Mouse (Mus musculus): ENCODE measurements around the gene Klk1b22.
"Not testable (repeated sequence)": the region's sequence is repeated elsewhere in the genome, so short reads cannot be mapped to it uniquely, and the experiment has no call there.

The Klk1b22 gene

DNA sequence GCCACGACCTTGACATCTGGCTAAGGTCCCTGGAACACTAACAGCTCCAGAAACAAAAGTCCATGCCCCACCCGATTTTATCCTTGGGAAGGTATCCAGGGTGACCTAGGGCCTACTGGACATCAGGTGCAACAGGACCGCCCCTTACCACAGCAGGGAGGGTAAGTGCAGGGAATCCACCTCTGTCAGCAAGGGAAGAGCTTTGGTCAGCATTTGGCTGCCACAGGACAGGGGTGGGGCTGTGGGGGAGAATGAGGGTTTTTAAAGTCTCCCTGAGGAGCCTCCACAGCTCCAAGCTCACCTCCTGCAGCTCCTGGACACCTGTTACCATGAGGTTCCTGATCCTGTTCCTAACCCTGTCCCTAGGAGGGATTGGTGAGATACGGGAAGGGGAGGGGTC lies at the start of gene Klk1b22:
Klk1b22 (plus strand) TSS at position 301 of the 400 bp plus-strand sequence.
- DNase-seq (ENCODE audit: extremely low read depth, low read depth), result no peak

DNA sequence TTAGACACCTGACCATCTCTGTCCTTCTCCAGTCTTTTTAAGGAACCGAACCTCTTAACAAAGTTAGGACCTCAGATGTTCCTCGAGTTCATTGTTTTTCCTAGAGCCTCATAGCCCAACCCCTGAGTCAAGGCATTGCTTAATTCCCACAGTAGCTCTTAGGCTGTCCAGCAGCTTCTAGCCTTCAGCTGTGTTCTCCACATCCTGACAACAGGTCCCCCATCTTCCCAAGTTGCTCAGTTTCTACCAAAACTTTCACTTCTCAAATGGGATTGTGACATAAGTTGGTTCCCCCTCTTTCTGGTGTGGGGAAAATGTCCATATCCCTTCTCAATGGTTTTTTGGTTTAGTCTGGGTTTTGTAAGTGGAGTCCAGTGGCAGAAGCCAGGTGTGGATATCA lies 40.4 kb upstream of the Klk1b22 start:
- no peak for DNase-seq (ENCODE audit: extremely low read depth, low read depth)

GRCm38 (mm10) chr7:44077703-44078102 lies 34.8 kb upstream of the Klk1b22 start:
- peak; percentile 69 for DNase-seq (ENCODE audit: extremely low read depth, low read depth)

DNA sequence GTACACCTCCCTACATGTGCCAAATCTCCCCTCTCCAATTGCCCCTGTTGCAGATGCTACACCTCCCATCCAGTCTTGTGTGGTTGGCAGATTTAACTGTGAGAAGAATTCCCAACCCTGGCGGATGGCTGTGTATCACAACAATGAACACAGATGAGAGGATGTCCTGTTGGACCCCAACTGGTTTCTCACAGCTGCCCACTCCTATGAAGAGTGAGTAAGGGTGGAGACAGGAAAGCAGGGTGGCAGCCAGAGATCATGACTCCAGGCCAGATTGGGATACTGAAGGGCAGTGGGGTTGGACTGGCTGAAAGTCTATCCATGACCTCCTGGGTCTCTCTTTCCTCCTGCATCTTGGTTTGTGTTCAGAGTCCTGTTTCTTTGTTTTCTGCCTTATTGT lies 16.4 kb upstream of the Klk1b22 start:
- DNase-seq (ENCODE audit: extremely low read depth, low read depth), result no peak

DNA sequence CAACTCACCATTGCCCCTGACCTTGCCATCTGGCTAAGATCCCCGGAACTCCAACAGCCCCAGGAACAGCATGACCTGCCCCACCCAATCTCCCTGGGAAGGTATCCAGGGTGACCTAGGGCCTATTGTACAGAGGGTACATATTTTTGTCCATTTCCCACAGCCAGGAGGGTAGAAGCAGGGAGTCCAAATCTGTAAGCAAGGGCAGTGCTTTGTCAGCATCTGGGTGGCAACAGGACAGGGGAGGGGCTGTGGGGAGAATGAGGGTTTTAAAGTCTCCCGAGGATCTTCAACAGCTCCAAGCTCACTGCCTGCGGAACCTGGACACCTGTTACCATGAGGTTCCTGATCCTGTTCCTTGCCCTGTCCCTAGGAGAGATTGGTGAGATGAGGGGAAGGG lies 10.4 kb upstream of the Klk1b22 start, which contains the start of gene Klk1b21:
Klk1b21 (plus strand) TSS at position 301 of the 400 bp plus-strand sequence.
- not testable (repeated sequence) for DNase-seq (ENCODE audit: extremely low read depth, low read depth)

DNA sequence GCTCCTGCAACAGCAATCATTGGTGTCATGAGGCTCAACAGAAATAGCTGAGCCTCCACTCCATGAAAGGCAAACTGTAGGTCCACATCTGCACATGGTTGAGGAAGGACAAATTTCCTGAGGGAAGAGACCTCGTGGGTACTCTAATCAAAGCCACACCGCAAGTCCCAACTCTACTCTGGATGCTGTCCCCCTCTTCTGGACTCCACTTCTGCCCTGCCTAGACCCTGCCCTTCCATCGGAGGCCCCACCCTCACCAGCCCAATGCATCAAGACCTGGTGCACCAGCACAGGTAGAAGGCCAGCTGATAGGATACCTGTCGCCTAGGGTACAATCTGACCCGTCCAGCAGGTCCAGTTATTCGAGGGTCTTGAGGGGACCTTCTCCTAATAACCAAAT lies 11.0 kb downstream of the Klk1b22 start:
- no peak for DNase-seq (ENCODE audit: extremely low read depth, low read depth)

DNA sequence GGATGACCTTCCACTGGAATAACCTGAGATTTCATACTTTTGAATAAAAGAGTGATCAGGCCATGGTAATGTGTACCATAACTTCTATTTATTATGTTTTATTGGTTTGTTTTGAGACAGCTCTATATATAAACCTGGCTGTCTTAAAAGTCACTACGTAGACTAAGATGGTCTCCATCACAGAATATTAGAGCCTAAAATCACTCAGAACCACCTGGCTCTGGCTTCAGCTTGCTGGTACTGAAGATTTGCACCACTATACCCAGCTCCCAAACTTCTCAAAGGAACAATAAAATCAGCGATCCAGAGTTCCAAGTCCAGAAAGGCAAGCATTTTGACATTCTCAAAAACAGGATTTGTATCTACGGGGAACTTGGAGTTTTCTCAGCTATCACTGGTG lies 24.0 kb downstream of the Klk1b22 start, which contains the start of gene Klk1b16:
Klk1b16 (plus strand) TSS at position 301 of the 400 bp plus-strand sequence.
- no peak for DNase-seq (ENCODE audit: extremely low read depth, low read depth)
